Mouse (Mus musculus) MEL (cell line): Measurements from ENCODE around the gene Cdc123.

Source experiments
- GABPA ChIP-seq: IDR thresholded peaks from 2 replicates; pipeline ENCODE4 v1.6.1; 2012; ENCODE audit warnings: low read depth, mild to moderate bottlenecking, inconsistent platforms, low read length, improper control_type of control experiment, moderate library complexity
- KAT2A ChIP-seq: conservative IDR thresholded peaks from 2 replicates; pipeline ENCODE4 v1.6.1; 2012; ENCODE audit warnings: low read depth, low read length, improper control_type of control experiment, inconsistent platforms
- POLR2A ChIP-seq, 2 experiments: IDR thresholded peaks; 2 replicates each; pipeline ENCODE4 v1.6.1; 2011 to 2012; ENCODE audit warnings: low read length in 2 of 2, mild to moderate bottlenecking in 2 of 2, control low read depth in 1 of 2, improper control_type of control experiment in 1 of 2, low read depth in 1 of 2, moderate library complexity in 1 of 2; ENCODE audit not compliant: control insufficient read depth in 1 of 2, insufficient read depth in 1 of 2, poor library complexity in 1 of 2
- RCOR1 ChIP-seq: IDR thresholded peaks from 2 replicates; pipeline ENCODE4 v1.6.1; 2012; ENCODE audit warnings: low read depth, mild to moderate bottlenecking, inconsistent platforms, low read length, improper control_type of control experiment

DNA sequence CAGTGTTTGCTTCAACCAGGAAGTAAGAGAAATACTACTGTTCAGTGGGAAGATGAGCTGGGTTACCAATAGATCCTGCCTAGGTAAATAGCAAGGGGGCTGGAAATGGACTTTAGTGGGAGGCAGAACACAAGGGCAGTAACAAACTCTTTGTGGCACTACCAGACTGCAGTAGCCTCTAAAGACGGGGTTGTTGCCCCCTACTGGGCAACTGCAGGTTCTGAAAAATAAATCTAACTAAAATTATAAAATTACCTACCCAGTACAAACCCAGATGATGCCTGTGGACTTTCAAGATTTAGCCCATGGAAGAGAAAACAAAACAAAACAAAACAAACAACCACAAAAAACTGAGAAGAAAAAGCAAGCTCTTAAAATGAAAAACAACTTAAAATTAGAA lies 20.8 kb downstream of the Cdc123 start:
- TF ChIP-seq POLR2A (IDR thresholded peaks at IDR 0.05; ENCODE audit: control insufficient read depth in 1 of 2, insufficient read depth in 1 of 2, low read depth in 1 of 2, low read length in 2 of 2, poor library complexity in 1 of 2) (no peak), KAT2A (no peak), GABPA (no peak), RCOR1 (no peak; the same call in 1 of the 2 replicates)
